Mouse (Mus musculus): ENCODE measurements at regions not wholly inside any gene's neighbourhood (a gene's known extent, or its start where the extent isn't known, plus 50 kb on each side); places are given as distances from the start of the nearest gene placed in this dataset.

DNA sequence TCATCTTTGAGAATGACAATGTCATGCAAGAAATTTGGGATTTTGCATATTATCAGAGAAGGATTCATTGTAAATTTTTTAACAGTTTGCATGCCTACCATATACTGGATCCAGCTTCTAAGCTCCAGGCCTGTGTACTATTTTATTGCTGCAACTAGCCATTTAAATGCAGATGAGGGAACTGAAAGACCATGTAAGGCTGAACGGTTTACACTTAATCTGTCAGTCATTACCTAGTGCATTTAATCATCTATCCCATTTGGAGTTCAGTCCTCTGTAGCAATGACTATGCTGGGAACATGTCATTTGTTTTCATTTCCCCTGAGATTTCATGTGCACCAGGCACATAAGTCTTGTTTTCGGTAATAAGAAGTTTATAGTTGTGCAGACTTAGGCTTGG, 631.8 kb upstream of the Gm21961 start:
- DNase-seq (ENCODE audit: low spot score in 2 of 2): no peak

GRCm38 (mm10) chr15:65639484-65639883, 624.8 kb upstream of the Gm21961 start:
- DNase-seq (ENCODE audit: low spot score in 2 of 2): no peak

- peak in 1 of 2 experiments; percentile 5 for DNase-seq (ENCODE audit: low spot score in 2 of 2)
Measured at GRCm38 (mm10) chr15:65637520-65638184, 622.9 kb upstream of the Gm21961 start.

DNA sequence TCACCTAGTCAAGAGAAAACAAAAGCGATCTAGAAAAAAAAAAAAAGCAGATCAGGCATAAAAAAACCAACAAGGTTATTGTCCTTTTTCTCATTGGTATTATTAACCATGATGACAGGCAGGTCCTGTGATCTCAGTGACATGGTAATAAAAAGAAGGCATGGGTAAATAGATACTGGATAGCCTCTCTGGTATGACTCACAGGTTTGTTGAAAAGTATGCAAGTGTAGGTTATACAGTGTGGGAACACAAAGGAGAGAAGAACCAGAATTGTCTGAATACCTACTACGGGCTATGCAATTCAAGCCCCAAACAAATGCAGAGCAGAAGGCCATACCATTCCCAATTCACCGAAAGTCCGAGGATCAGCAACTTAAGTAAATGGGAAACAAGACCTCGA, 617.7 kb upstream of the Gm21961 start:
- DNase-seq (ENCODE audit: low spot score in 2 of 2): no peak

DNA sequence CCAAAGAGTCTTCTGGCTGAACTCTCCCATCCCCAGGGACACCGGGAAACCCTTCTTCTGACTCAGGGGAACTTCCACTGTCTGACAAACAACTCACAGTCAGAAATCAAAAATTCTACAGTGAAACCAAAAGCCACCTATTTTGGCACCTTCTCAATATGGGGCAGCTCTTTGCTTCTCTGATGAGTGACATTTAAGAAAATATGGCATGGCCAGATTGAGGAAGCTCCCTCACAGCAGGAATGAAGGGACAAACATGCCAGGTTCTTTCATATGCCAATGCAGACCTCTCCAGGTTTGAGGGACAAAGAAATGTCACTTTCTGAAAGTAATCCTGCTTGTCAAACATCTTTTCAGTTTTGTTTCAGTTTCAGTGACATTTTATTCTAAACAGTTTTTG, 615.8 kb upstream of the Gm21961 start:
- no peak for DNase-seq (ENCODE audit: low spot score in 2 of 2)

DNA sequence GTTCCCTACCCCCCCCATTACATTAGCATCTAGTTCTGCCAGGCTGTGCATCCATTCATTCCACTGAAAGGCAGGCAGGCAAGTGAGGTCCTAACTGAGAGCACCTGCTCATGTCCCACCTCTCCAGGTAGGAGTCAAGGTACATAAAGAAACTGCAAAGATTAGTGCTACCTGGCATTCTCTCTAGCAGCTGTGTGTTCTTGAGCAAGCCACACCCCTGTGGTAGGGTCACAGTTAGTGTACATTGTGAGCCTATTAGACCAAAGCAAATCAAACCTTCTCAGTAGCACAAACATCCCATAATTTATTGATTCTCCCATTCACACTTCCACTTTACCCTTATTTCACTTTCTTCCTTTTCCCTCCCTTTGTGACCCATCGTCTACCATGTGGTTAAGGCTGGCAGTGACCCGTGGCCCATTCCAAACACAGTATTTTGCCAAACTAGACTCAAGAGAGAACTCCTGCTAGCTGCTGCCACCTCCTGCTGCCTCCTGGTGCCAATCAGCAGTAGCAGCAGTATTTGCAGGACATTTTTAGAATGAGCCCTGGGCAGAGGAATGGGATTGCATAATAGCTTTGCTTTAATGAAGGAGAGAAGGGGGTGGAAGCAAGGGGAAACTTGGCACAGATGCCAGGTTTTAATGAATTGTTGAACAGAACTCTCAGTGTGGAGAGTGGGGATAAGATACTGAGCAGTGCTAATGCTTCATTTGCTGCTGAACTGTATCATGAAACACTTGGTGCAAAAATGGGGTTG, 578.2 kb upstream of the Gm21961 start:
- DNase-seq (ENCODE audit: low spot score in 2 of 2): no peak

GRCm38 (mm10) chr15:65585566-65585965, 570.9 kb upstream of the Gm21961 start:
- no peak for DNase-seq (ENCODE audit: low spot score in 2 of 2)

- no peak for DNase-seq (ENCODE audit: low spot score in 2 of 2)
Measured at GRCm38 (mm10) chr15:65579353-65579752, 564.6 kb upstream of the Gm21961 start.

DNA sequence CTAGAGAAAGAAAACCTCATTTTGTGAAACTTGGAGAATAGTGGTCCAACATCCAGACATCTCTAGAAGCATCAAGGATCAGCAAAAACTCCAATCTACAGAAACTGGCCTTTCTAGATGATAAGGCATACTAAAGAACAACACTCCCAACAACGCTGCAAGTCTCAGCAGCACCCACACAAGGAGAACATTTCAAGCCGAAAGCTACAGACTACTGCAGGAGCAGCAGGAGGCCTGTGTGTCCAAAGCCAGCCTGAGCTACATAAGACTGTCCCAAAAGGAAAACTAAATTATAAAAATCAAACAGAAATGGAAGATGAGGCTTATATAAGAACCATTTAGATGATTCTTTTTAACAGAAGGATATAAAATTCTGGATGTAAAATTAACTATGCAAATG, 553.2 kb upstream of the Gm21961 start:
- DNase-seq (ENCODE audit: low spot score in 2 of 2): no peak

GRCm38 (mm10) chr15:65557846-65558835, 543.4 kb upstream of the Gm21961 start:
- no peak for DNase-seq (ENCODE audit: low spot score in 2 of 2)

DNA sequence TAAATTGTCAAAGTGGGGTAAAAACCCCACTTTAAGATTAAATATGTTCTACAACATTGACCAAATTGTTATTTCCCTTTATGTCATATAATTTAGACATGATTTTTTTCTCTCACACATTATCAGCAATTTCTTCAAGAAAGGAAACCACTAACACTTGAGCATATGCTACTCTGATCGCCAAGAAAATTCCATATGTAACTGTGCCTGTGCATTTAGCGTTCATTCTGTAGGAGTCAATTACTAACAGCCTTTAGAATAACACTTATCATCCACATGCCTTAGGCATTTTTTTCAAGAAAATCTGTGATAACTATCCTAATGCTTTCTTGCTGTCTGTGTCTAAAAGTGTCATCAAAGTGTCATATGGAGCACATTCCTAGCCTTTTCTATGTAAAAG, 534.3 kb upstream of the Gm21961 start:
- DNase-seq (ENCODE audit: low spot score in 2 of 2): no peak

GRCm38 (mm10) chr15:65535606-65536005, 520.9 kb upstream of the Gm21961 start:
- DNase-seq (ENCODE audit: low spot score in 2 of 2): no peak

- DNase-seq (ENCODE audit: low spot score in 2 of 2): no peak
Measured at GRCm38 (mm10) chr15:65532241-65532640, 517.5 kb upstream of the Gm21961 start.

DNA sequence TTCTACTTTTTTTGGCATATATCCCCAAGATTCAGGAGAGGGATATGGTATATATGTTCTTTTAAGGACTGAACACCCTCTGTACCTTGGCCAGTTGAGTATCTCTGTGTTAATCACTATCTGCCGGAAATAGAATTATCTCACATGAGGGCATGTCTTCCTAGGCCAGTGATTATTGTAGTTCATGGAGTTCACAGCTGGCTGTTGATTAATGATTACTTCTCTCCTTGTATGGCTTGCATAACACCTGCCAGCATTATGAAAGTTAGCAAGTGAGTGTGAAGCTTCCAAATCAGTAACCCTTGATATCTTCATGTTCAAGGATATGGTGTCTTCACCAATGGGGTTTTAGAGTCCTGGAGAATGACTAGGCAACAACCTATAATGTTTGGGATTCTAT, 488.0 kb upstream of the Gm21961 start:
- no peak for DNase-seq (ENCODE audit: low spot score in 2 of 2)

- DNase-seq (ENCODE audit: low spot score in 2 of 2): no peak
Measured at GRCm38 (mm10) chr15:65478940-65479339, 464.2 kb upstream of the Gm21961 start.

GRCm38 (mm10) chr15:65455203-65455816, 440.6 kb upstream of the Gm21961 start:
- no peak for DNase-seq (ENCODE audit: low spot score in 2 of 2)

DNA sequence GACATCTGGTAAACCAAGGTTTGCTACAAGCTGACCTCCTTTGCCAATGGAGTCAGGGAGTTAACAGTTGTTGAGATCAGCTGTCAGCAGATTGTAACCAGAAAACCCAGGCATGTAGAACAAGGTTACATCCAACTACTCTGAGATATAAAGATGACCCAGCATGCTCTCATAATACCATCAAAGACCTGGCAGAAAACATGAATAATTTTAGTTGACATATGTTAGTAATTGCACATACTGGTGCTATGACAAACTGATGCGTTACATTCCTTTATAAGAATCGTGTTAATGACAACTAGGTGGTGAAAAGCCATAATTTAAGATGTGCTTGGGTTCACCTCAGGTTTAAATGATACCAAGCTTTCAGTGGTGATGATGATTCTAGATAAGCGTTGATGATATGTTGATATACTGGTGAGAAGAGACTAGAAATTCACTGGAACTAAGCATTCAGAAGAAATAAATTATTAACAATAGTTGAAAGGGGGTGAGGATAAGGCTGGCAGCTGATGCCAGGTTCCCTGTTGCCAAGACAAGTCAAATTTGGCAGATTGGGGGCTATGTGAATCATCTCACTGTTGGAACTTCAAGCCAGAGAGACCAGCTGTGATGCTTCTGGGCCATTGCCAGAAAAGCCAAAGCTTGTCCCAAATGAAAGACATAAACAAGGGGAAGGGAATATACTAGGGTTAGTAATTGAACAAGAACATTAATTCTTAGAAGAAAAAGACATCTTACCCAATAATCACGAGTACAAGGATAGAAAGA, 437.7 kb upstream of the Gm21961 start:
- DNase-seq (ENCODE audit: low spot score in 2 of 2): no peak

GRCm38 (mm10) chr15:65419736-65420135, 405.0 kb upstream of the Gm21961 start:
- no peak for DNase-seq (ENCODE audit: low spot score in 2 of 2)

Data from urinary bladder, adult 18-20 months (tissue).